Mouse (Mus musculus): ENCODE measurements around the gene Camk1.

GRCm38 (mm10) chr6:113287236-113287635 is 56.5 kb downstream of the Camk1 start:
- no peak for TF ChIP-seq CTCF (IDR thresholded peaks at IDR 0.05)
- no peak for TF ChIP-seq EP300 (IDR thresholded peaks at IDR 0.05)
